Mouse (Mus musculus) liver, embryonic 14.5 days (tissue): ENCODE results near the gene Gm10717. TPM values are rescaled to one million over a fixed set of nuclear protein-coding genes. Genes with fewer than 3 reads are reported as not detected.
A peak's percentile ranks its signal among the peaks of the same experiment; 100 is the strongest.
"Not testable (repeated sequence)": the region's sequence is repeated elsewhere in the genome, so short reads cannot be mapped to it uniquely, and the experiment has no call there.

Experiments
- ATAC-seq: fragments of 200-750 bp; cut with Nextera tagmentation; 2 replicates; pipeline ENCODE4 v1.8.0; 2017; ENCODE audit warnings: moderate number of reproducible peaks, mild to moderate bottlenecking, moderate library complexity; ENCODE audit not compliant: insufficient read depth
- DNase-seq, 3 experiments: peaks; one replicate each; pipeline ENCODE4 v3.0.0-alpha.2; 2012 to 2013; ENCODE audit warnings: low read depth in 3 of 3, low spot score in 3 of 3
- H3K27ac ChIP-seq: fragments of 300-500 bp; sonication (generic); 2 replicates; pipeline ENCODE4 v1.5.1; 2014; ENCODE audit warnings: moderate library complexity, mild to moderate bottlenecking, control low read depth, inconsistent platforms
- H3K27me3 ChIP-seq: fragments of 300-500 bp; sonication (generic); 2 replicates; pipeline ENCODE4 v1.6.1; 2014; ENCODE audit warnings: mild to moderate bottlenecking, low read length, moderate library complexity; ENCODE audit not compliant: control insufficient read depth, insufficient read depth
- H3K36me3 ChIP-seq: fragments of 300-500 bp; sonication (generic); replicated peaks from 2 replicates; pipeline ENCODE4 v1.6.1; 2014; ENCODE audit warnings: low read depth; ENCODE audit not compliant: control insufficient read depth, insufficient read depth
- H3K4me1 ChIP-seq, 2 experiments: fragments of 200-500 bp in 1 of 2; fragments of 300-500 bp in 1 of 2; sonication (generic) in 1 of 2; replicated peaks; 2 replicates each; pipeline ENCODE4 v1.6.1; 2012 to 2014; ENCODE audit warnings: antibody characterized with exemption in 1 of 2, inconsistent platforms in 1 of 2, low read length in 1 of 2; ENCODE audit not compliant: control insufficient read depth in 2 of 2, insufficient read depth in 2 of 2
- H3K4me2 ChIP-seq: fragments of 300-500 bp; sonication (generic); 2 replicates; pipeline ENCODE4 v1.6.1; 2014; ENCODE audit warnings: low read depth, mild to moderate bottlenecking, control low read depth, moderate library complexity
- H3K4me3 ChIP-seq, 2 experiments: fragments of 200-500 bp in 1 of 2; fragments of 300-500 bp in 1 of 2; sonication (generic) in 1 of 2; 2 replicates each; pipeline ENCODE4 v1.5.1; 2012 to 2014; ENCODE audit warnings: low read depth in 2 of 2, low read length in 2 of 2, mild to moderate bottlenecking in 2 of 2, control low read depth in 1 of 2, inconsistent platforms in 1 of 2, moderate library complexity in 1 of 2; ENCODE audit not compliant: insufficient read depth in 1 of 2
- H3K9ac ChIP-seq: fragments of 300-500 bp; sonication (generic); replicated peaks from 2 replicates; pipeline ENCODE4 v1.6.1; 2014; ENCODE audit warnings: mild to moderate bottlenecking, control low read depth, moderate library complexity
- H3K9me3 ChIP-seq: fragments of 300-500 bp; sonication (generic); 2 replicates; pipeline ENCODE4 v1.6.1; 2016; ENCODE audit warnings: low read length, mixed read lengths; ENCODE audit not compliant: control insufficient read depth
- WGBS: fragments of 180-500 bp; shearing (Covaris S2); extraction: QIAGEN DNeasy Blood & Tissue Kit; methylation state at CpG from one replicate; pipeline ENCODE4 v1.1.7; 2014; ENCODE audit not compliant: insufficient replicate concordance; 5-methylcytosine and 5-hydroxymethylcytosine counted together
- polyA plus RNA-seq, 2 experiments: library from polyadenylated mRNA; depleted of rRNA in 1 of 2; stranded (reverse) in 1 of 2; unstranded in 1 of 2; fragments of >200 nt; fragmentation: Nextera tagmentation in 1 of 2; extraction: Ambion mirVana in 1 of 2; gene quantifications; 2 replicates each; pipeline versions ENCODE4 v1.2.1 to v1.2.3; 2012 to 2014

Gm10717 gene
- polyA plus RNA-seq, 2 experiments: not detected

GRCm38 (mm10) chr9:3019835-3020727, 5.1 kb upstream of the Gm10717 start:
- WGBS: 57% methylated on average over 11 of the region's 19 CpGs
- H3K4me2 ChIP-seq, H3K36me3 ChIP-seq, H3K27me3 ChIP-seq, DNase-seq, H3K27ac ChIP-seq, H3K4me3 ChIP-seq, ATAC-seq, H3K4me1 ChIP-seq, H3K9ac ChIP-seq, H3K9me3 ChIP-seq: not testable (repeated sequence)

DNA sequence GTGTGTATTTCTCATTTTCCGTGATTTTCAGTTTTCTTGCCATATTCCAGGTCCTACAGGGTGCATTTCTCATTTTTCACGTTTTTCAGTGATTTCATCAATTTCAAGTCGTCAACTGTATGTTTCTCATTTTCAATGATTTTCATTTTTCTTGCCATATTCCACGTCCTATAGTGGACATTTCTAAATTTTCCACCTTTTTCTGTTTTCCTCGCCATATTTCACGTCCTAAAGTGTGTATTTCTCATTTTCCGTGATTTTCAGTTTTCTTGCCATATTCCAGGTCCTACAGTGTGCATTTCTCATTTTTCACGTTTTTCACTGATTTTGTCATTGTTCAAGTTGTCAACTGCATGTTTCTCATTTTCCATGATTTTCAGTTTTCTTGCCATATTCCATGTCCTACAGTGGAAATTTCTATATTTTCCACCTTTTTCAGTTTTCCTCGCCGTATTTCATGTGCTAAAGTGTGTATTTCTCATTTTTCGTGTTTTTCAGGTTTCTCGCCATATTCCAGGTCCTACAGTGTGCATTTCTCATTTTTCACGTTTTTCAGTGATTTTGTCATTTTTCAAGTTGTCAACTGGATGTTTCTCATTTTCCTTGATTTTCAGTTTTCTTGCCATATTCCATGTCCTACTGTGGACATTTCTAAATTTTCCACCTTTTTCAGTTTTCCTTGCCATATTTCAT, 2.8 kb upstream of the Gm10717 start:
- not testable (repeated sequence) for H3K4me2 ChIP-seq, H3K36me3 ChIP-seq, H3K27ac ChIP-seq, H3K9me3 ChIP-seq, H3K4me3 ChIP-seq, H3K27me3 ChIP-seq, H3K4me1 ChIP-seq, H3K9ac ChIP-seq, ATAC-seq
- peak in 2 of 3 experiments; percentile 39 to 41 for DNase-seq
- WGBS: 58% methylated on average over 9 of the region's 13 CpGs

DNA sequence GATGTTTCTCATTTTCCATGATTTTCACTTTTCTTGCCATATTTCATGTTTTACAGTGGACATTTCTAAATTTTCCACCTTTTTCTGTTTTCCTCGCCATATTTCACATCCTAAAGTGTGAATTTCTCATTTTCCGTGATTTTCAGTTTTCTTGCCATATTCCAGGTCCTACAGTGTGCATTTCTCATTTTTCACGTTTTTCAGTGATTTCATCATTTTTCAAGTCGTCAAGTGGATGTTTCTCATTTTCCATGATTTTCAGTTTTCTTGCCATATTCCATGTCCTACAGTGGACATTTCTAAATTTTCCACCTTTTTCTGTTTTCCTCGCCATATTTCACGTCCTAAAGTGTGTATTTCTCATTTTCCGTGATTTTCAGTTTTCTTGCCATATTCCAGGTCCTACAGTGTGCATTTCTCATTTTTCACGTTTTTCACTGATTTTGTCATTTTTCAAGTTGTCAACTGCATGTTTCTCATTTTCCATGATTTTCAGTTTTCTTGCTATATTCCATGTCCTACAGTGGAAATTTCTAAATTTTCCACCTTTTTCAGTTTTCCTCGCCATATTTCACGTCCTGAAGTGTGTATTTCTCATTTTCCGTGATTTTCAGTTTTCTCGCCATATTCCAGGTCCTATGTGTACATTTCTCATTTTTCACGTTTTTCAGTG, 1.8 kb upstream of the Gm10717 start, which contains the start of gene Gm10718:
Gm10718 (plus strand) TSS at position 236 of the 673 bp plus-strand sequence.
- ATAC-seq, DNase-seq: not testable (repeated sequence)

DNA sequence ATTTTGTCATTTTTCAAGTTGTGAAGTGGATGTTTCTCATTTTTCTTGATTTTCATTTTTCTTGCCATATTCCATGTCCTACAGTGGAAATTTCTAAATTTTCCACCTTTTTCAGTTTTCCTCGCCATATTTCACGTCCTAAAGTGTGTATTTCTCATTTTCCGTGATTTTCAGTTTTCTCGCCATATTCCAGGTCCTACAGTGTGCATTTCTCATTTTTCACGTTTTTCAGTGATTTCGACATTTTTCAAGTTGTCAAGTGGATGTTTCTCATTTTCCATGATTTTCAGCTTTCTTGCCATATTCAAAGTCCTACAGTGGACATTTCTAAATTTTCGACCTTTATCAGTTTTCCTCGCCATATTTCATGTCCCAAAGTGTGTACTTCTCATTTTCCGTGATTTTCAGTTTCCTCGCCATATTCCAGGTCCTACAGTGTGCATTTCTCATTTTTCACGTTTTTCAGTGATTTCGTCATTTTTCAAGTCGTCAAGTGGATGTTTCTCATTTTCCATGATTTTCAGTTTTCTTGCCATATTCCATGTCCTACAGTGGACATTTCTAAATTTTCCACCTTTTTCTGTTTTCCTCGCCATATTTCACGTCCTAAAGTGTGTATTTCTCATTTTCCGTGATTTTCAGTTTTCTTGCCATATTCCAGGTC, 1.1 kb upstream of the Gm10717 start:
- DNase-seq: not testable (repeated sequence)
- 46% methylated on average over 14 of the region's 16 CpGs for WGBS

More for the DNA sequence above, 1.8 kb upstream of the Gm10717 start, which contains the start of gene Gm10718:
- H3K4me2 ChIP-seq, H3K27me3 ChIP-seq, H3K27ac ChIP-seq, H3K4me1 ChIP-seq, H3K9ac ChIP-seq, H3K9me3 ChIP-seq, H3K36me3 ChIP-seq, H3K4me3 ChIP-seq: not testable (repeated sequence)
- WGBS: 54% methylated on average over 9 of the region's 13 CpGs

DNA sequence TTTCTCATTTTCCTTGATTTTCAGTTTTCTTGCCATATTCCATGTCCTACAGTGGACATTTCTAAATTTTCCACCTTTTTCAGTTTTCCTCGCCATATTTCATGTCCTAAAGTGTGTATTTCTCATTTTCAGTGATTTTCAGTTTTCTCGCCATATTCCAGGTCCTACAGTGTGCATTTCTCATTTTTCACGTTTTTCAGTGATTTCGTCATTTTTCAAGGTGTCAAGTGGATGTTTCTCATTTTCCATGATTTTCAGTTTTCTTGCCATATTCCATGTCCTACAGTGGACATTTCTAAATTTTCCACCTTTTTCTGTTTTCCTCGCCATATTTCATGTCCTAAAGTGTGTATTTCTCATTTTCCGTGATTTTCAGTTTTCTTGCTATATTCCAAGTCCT, 436 bp downstream of the Gm10717 start:
- not testable (repeated sequence) for H3K4me2 ChIP-seq, H3K36me3 ChIP-seq, H3K9ac ChIP-seq, H3K4me1 ChIP-seq, H3K9me3 ChIP-seq, H3K27ac ChIP-seq, ATAC-seq, DNase-seq, H3K4me3 ChIP-seq, H3K27me3 ChIP-seq
- 43% methylated on average over 4 of the region's 6 CpGs for WGBS

More for the DNA sequence above, 1.1 kb upstream of the Gm10717 start:
- not testable (repeated sequence) for H3K9me3 ChIP-seq, H3K9ac ChIP-seq, H3K27ac ChIP-seq, H3K36me3 ChIP-seq, H3K4me2 ChIP-seq, H3K4me3 ChIP-seq, H3K27me3 ChIP-seq, ATAC-seq, H3K4me1 ChIP-seq

GRCm38 (mm10) chr9:3026136-3026535, 919 bp downstream of the Gm10717 start:
- H3K36me3 ChIP-seq, H3K9me3 ChIP-seq, DNase-seq: not testable (repeated sequence)

DNA sequence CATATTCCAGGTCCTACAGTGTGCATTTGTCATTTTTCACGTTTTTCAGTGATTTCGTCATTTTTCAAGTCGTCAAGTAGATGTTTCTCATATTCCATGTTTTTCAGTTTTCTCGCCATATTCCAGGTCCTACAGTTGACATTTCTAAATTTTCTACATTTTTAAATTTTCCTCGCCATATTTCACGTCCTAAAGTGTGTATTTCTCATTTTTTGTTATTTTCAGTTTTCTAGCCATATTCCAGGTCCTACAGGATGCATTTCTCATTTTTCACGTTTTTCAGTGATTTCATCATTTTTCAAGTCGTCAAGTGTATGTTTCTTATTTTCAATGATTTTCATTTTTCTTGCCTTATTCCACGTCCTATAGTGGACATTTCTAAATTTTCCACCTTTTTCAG, 1.5 kb downstream of the Gm10717 start:
- not testable (repeated sequence) for H3K4me1 ChIP-seq, H3K9ac ChIP-seq, ATAC-seq, H3K4me2 ChIP-seq, H3K4me3 ChIP-seq, H3K9me3 ChIP-seq, H3K27ac ChIP-seq, H3K36me3 ChIP-seq, H3K27me3 ChIP-seq, DNase-seq
- 55% methylated on average over 9 of the region's 9 CpGs for WGBS

More at GRCm38 (mm10) chr9:3026136-3026535, 919 bp downstream of the Gm10717 start:
- H3K4me1 ChIP-seq, H3K4me3 ChIP-seq, H3K27ac ChIP-seq, H3K4me2 ChIP-seq, H3K27me3 ChIP-seq, H3K9ac ChIP-seq, ATAC-seq: not testable (repeated sequence)
- WGBS: 62% methylated on average over 5 of the region's 5 CpGs
